Mouse (Mus musculus): ENCODE data around the gene Abca13.

Gene Abca13

GRCm38 (mm10) chr11:9531715-9532114 lies 340.0 kb downstream of the Abca13 start:
- DNase-seq (ENCODE audit: low spot score in 2 of 2), result no peak

GRCm38 (mm10) chr11:9533189-9533588 lies 341.4 kb downstream of the Abca13 start:
- DNase-seq (ENCODE audit: low spot score in 2 of 2), result no peak

GRCm38 (mm10) chr11:9533658-9534202 lies 342.0 kb downstream of the Abca13 start:
- no peak for DNase-seq (ENCODE audit: low spot score in 2 of 2)

- no peak for DNase-seq (ENCODE audit: low spot score in 2 of 2)
Measured at GRCm38 (mm10) chr11:9536811-9537210, 345.1 kb downstream of the Abca13 start.

- no peak for DNase-seq (ENCODE audit: low spot score in 2 of 2)
Measured at GRCm38 (mm10) chr11:9538328-9538727, 346.6 kb downstream of the Abca13 start.

- DNase-seq (ENCODE audit: low spot score in 2 of 2), result no peak
Measured at GRCm38 (mm10) chr11:9560026-9560425, 368.3 kb downstream of the Abca13 start.

- DNase-seq (ENCODE audit: low spot score in 2 of 2), result no peak
Measured at GRCm38 (mm10) chr11:9568302-9568701, 376.6 kb downstream of the Abca13 start.

GRCm38 (mm10) chr11:9570319-9570718 lies 378.6 kb downstream of the Abca13 start:
- DNase-seq (ENCODE audit: low spot score in 2 of 2), result no peak

GRCm38 (mm10) chr11:9574894-9575293 lies 383.2 kb downstream of the Abca13 start:
- no peak for DNase-seq (ENCODE audit: low spot score in 2 of 2)

- no peak for DNase-seq (ENCODE audit: low spot score in 2 of 2)
Measured at GRCm38 (mm10) chr11:9591757-9592316, 400.1 kb downstream of the Abca13 start.

GRCm38 (mm10) chr11:9597299-9597698 lies 405.6 kb downstream of the Abca13 start:
- no peak for DNase-seq (ENCODE audit: low spot score in 2 of 2)

GRCm38 (mm10) chr11:9601096-9601495 lies 409.4 kb downstream of the Abca13 start:
- DNase-seq (ENCODE audit: low spot score in 2 of 2), result no peak

- no peak for DNase-seq (ENCODE audit: low spot score in 2 of 2)
Measured at GRCm38 (mm10) chr11:9602137-9602536, 410.4 kb downstream of the Abca13 start.

GRCm38 (mm10) chr11:9608249-9608648 lies 416.5 kb downstream of the Abca13 start:
- no peak for DNase-seq (ENCODE audit: low spot score in 2 of 2)

GRCm38 (mm10) chr11:9609075-9609474 lies 417.3 kb downstream of the Abca13 start:
- no peak for DNase-seq (ENCODE audit: low spot score in 2 of 2)

GRCm38 (mm10) chr11:9616133-9616532 lies 424.4 kb downstream of the Abca13 start:
- no peak for DNase-seq (ENCODE audit: low spot score in 2 of 2)

- no peak for DNase-seq (ENCODE audit: low spot score in 2 of 2)
Measured at GRCm38 (mm10) chr11:9616665-9617064, 424.9 kb downstream of the Abca13 start.

GRCm38 (mm10) chr11:9619986-9620385 lies 428.2 kb downstream of the Abca13 start:
- no peak for DNase-seq (ENCODE audit: low spot score in 2 of 2)

- no peak for DNase-seq (ENCODE audit: low spot score in 2 of 2)
Measured at GRCm38 (mm10) chr11:9622888-9623287, 431.1 kb downstream of the Abca13 start.

GRCm38 (mm10) chr11:9624753-9625152 lies 433.0 kb downstream of the Abca13 start:
- DNase-seq (ENCODE audit: low spot score in 2 of 2), result no peak

GRCm38 (mm10) chr11:9625812-9626211 lies 434.1 kb downstream of the Abca13 start:
- no peak for DNase-seq (ENCODE audit: low spot score in 2 of 2)

GRCm38 (mm10) chr11:9647272-9647671 lies 455.5 kb downstream of the Abca13 start:
- DNase-seq (ENCODE audit: low spot score in 2 of 2), result no peak

GRCm38 (mm10) chr11:9647991-9648390 lies 456.2 kb downstream of the Abca13 start:
- DNase-seq (ENCODE audit: low spot score in 2 of 2), result no peak

All from urinary bladder, adult 18-20 months (tissue).